Mouse (Mus musculus): Measurements from ENCODE around the gene Rps15. TPM values are rescaled to one million over a fixed set of nuclear protein-coding genes. Genes with fewer than 3 reads are reported as not detected.

Gene Rps15
- polyA plus RNA-seq, 1 experiment = 1,616 TPM

- Histone ChIP-seq H3K4me1 (ENCODE audit: control insufficient read depth, insufficient read depth, low read length) (peaks cover 3% of the 10 kb centered on the region; the same call in 1 of the 2 replicates), H3K4me3 (ENCODE audit: insufficient read depth, low read length) (no peak overlapping the region), H3K27ac (ENCODE audit: insufficient read depth, low read depth, low read length) (no peak overlapping the region)
- TF ChIP-seq POLR2A (IDR thresholded peaks at IDR 0.05; ENCODE audit: borderline replicate concordance, low read depth, low read length) = no peak
Observed at GRCm38 (mm10) chr10:80343425-80343895, 51.2 kb downstream of the Rps15 start.

Other genes with a start within 250 kb of the Rps15 start
- 311 and 322 TPM in 2 replicates for gene Gpx4, start 245.3 kb upstream of the Rps15 start, polyA plus RNA-seq (2012; ENCODE audit: insufficient read depth, insufficient read length, missing spikeins)
- 54.5 and 55.8 TPM in 2 replicates for gene Sbno2, start 186.9 kb upstream of the Rps15 start, polyA plus RNA-seq (2012; ENCODE audit: insufficient read depth, insufficient read length, missing spikeins)
- gene Stk11, start 176.7 kb upstream of the Rps15 start, polyA plus RNA-seq (2012; ENCODE audit: insufficient read depth, insufficient read length, missing spikeins) = 104 TPM in 2 replicates
- gene Atp5d, start 153.8 kb upstream of the Rps15 start, polyA plus RNA-seq (2012; ENCODE audit: insufficient read depth, insufficient read length, missing spikeins) = 198 TPM in 2 replicates
- 2.0 and 2.9 TPM in 2 replicates for gene Cbarp, start 151.6 kb upstream of the Rps15 start, polyA plus RNA-seq (2012; ENCODE audit: insufficient read depth, insufficient read length, missing spikeins)
- 32.9 and 40.5 TPM in 2 replicates for gene Midn, start 144.2 kb upstream of the Rps15 start, polyA plus RNA-seq (2012; ENCODE audit: insufficient read depth, insufficient read length, missing spikeins)
- 48.0 and 49.8 TPM in 2 replicates for gene Cirbp, start 126.5 kb upstream of the Rps15 start, polyA plus RNA-seq (2012; ENCODE audit: insufficient read depth, insufficient read length, missing spikeins)
- 22.7 and 23.9 TPM in 2 replicates for gene 1600002K03Rik, start 119.5 kb upstream of the Rps15 start, polyA plus RNA-seq (2012; ENCODE audit: insufficient read depth, insufficient read length, missing spikeins)
- gene Efna2, start 113.0 kb upstream of the Rps15 start, polyA plus RNA-seq (2012; ENCODE audit: insufficient read depth, insufficient read length, missing spikeins) = 0.51 and 1.0 TPM in 2 replicates
- gene Mum1, start 66.0 kb upstream of the Rps15 start, polyA plus RNA-seq (2012; ENCODE audit: insufficient read depth, insufficient read length, missing spikeins) = 27.2 and 36.2 TPM in 2 replicates
- 104 and 108 TPM in 2 replicates for gene Ndufs7, start 43.3 kb upstream of the Rps15 start, polyA plus RNA-seq (2012; ENCODE audit: insufficient read depth, insufficient read length, missing spikeins)
- gene Gamt, start 31.4 kb upstream of the Rps15 start, polyA plus RNA-seq (2012; ENCODE audit: insufficient read depth, insufficient read length, missing spikeins) = 19.5 and 26.3 TPM in 2 replicates
- 103 and 109 TPM in 2 replicates for gene Dazap1, start 31.0 kb upstream of the Rps15 start, polyA plus RNA-seq (2012; ENCODE audit: insufficient read depth, insufficient read length, missing spikeins)
- gene Apc2, start 3.5 kb downstream of the Rps15 start, polyA plus RNA-seq (2012; ENCODE audit: insufficient read depth, insufficient read length, missing spikeins) = 0.25 and 0.81 TPM in 2 replicates
- 38.8 and 39.3 TPM in 2 replicates for gene 2310011J03Rik, start 28.1 kb downstream of the Rps15 start, polyA plus RNA-seq (2012; ENCODE audit: insufficient read depth, insufficient read length, missing spikeins)
- gene Pcsk4, start 37.0 kb downstream of the Rps15 start, polyA plus RNA-seq (2012; ENCODE audit: insufficient read depth, insufficient read length, missing spikeins) = 2.2 and 2.5 TPM in 2 replicates
- gene Reep6, start 37.5 kb downstream of the Rps15 start, polyA plus RNA-seq (2012; ENCODE audit: insufficient read depth, insufficient read length, missing spikeins) = 1.5 TPM in 1 of 2 replicates, not detected in the other
- gene Adamtsl5, start 56.0 kb downstream of the Rps15 start, polyA plus RNA-seq (2012; ENCODE audit: insufficient read depth, insufficient read length, missing spikeins) = 7.6 and 8.8 TPM in 2 replicates
- not detected in 2 replicates for gene Plk5, start 64.0 kb downstream of the Rps15 start, polyA plus RNA-seq (2012; ENCODE audit: insufficient read depth, insufficient read length, missing spikeins)
- 5.8 and 8.3 TPM in 2 replicates for gene Mex3d, start 95.2 kb downstream of the Rps15 start, polyA plus RNA-seq (2012; ENCODE audit: insufficient read depth, insufficient read length, missing spikeins)
- 55.6 and 58.2 TPM in 2 replicates for gene Mbd3, start 107.1 kb downstream of the Rps15 start, polyA plus RNA-seq (2012; ENCODE audit: insufficient read depth, insufficient read length, missing spikeins)
- gene Uqcr11, start 114.4 kb downstream of the Rps15 start, polyA plus RNA-seq (2012; ENCODE audit: insufficient read depth, insufficient read length, missing spikeins) = 175 and 193 TPM in 2 replicates
- 25.5 and 27.4 TPM in 2 replicates for gene Tcf3, start 141.2 kb downstream of the Rps15 start, polyA plus RNA-seq (2012; ENCODE audit: insufficient read depth, insufficient read length, missing spikeins)
- not detected in 2 replicates for gene Onecut3, start 202.4 kb downstream of the Rps15 start, polyA plus RNA-seq (2012; ENCODE audit: insufficient read depth, insufficient read length, missing spikeins)
- not detected in 2 replicates for gene Atp8b3, start 246.7 kb downstream of the Rps15 start, polyA plus RNA-seq (2012; ENCODE audit: insufficient read depth, insufficient read length, missing spikeins)